Mouse (Mus musculus): Measurements from ENCODE around the gene Scap. TPM values are rescaled to one million over a fixed set of nuclear protein-coding genes. Genes with fewer than 3 reads are reported as not detected.

Scap gene
- 100 to 1,000 TPM in 1 of 2 experiments, 10 to 100 TPM in 1; 97.0 to 107 TPM for total RNA-seq (2021)
- long read RNA-seq, experiment 1, full-length matches to known transcripts = 69 of 160 reads
- long read RNA-seq, experiment 1, partial matches to known transcripts = 28 of 160 reads
- long read RNA-seq, experiment 1, other reads (novel, unspliced or antisense) = 63 of 160 reads
- long read RNA-seq, experiment 2, full-length matches to known transcripts = 77 of 153 reads
- long read RNA-seq, experiment 2, partial matches to known transcripts = 21 of 153 reads
- long read RNA-seq, experiment 2, other reads (novel, unspliced or antisense) = 55 of 153 reads

- peak within 1 kb of the TSS; percentile 32 for H3K27ac ChIP-seq
- peak within 1 kb of the TSS; percentile 76 for H3K4me3 ChIP-seq
- intact Hi-C loops (cut with DNase I) = loop anchor here (2.0 to 5.0 kb wide), 2 partner anchors 44 to 75 kb away; partner anchors contain the start of gene Ptpn23
- TF ChIP-seq CTCF (IDR thresholded peaks at IDR 0.05) = peak; percentile 98
- peak; percentile 97 to 99 for DNase-seq (ENCODE audit: extremely low spot score in 1 of 2, low spot score in 2 of 2)
These were observed at the start of gene Scap for GRCm38 (mm10) chr9:110333135-110333895. Scap (plus strand) TSS chr9:110333288.

- intact Hi-C loops (cut with DNase I) = no loop called here
- no peak for DNase-seq (ENCODE audit: extremely low spot score in 1 of 2, low spot score in 2 of 2)
- H3K27ac ChIP-seq = peak overlapping the region; percentile 15; the same call in 1 of the 2 replicates
- no peak for TF ChIP-seq CTCF (IDR thresholded peaks at IDR 0.05)
- no peak overlapping the region for H3K4me3 ChIP-seq
These were observed 48.9 kb upstream of the Scap start for GRCm38 (mm10) chr9:110284075-110284697.

GRCm38 (mm10) chr9:110287321-110287924, 45.7 kb upstream of the Scap start:
- no peak for TF ChIP-seq CTCF (IDR thresholded peaks at IDR 0.05)
- no peak overlapping the region for H3K4me3 ChIP-seq
- peak overlapping the region; percentile 77 for H3K27ac ChIP-seq
- intact Hi-C loops (cut with DNase I) = no loop called here
- peak in 1 of 2 experiments; percentile 51 for DNase-seq (ENCODE audit: extremely low spot score in 1 of 2, low spot score in 2 of 2)

- no peak for TF ChIP-seq CTCF (IDR thresholded peaks at IDR 0.05)
- intact Hi-C loops (cut with DNase I) = loop anchor here (2.0 to 5.0 kb wide), 3 partner anchors 48 to 122 kb away; no protein-coding TSS in a partner anchor
- DNase-seq (ENCODE audit: extremely low spot score in 1 of 2, low spot score in 2 of 2) = peak; percentile 43 to 44
- Histone ChIP-seq H3K4me3 (peak overlapping the region; percentile 41), H3K27ac (peak overlapping the region; percentile 90)
These were observed 39.8 kb upstream of the Scap start for GRCm38 (mm10) chr9:110293254-110293718.

GRCm38 (mm10) chr9:110293873-110294415, 39.1 kb upstream of the Scap start:
- Histone ChIP-seq H3K27ac (peak overlapping the region; percentile 90), H3K4me3 (peak overlapping the region; percentile 41)
- DNase-seq (ENCODE audit: extremely low spot score in 1 of 2, low spot score in 2 of 2) = peak; percentile 25 to 49
- TF ChIP-seq CTCF (IDR thresholded peaks at IDR 0.05) = no peak
- intact Hi-C loops (cut with DNase I) = loop anchor here (2.0 to 5.0 kb wide), 3 partner anchors 49 to 123 kb away; no protein-coding TSS in a partner anchor

GRCm38 (mm10) chr9:110294786-110295185, 38.3 kb upstream of the Scap start:
- intact Hi-C loops (cut with DNase I) = loop anchor here (5.0 kb wide), 3 partner anchors 87 to 402 kb away; partner anchors contain the start of genes Dhx30 and Smarcc1
- H3K4me3 ChIP-seq = no peak overlapping the region
- no peak overlapping the region for H3K27ac ChIP-seq
- DNase-seq (ENCODE audit: extremely low spot score in 1 of 2, low spot score in 2 of 2) = no peak
- TF ChIP-seq CTCF (IDR thresholded peaks at IDR 0.05) = no peak

GRCm38 (mm10) chr9:110296867-110297627, 36.0 kb upstream of the Scap start:
- peak; percentile 85 for TF ChIP-seq CTCF (IDR thresholded peaks at IDR 0.05)
- no peak overlapping the region for H3K4me3 ChIP-seq
- DNase-seq (ENCODE audit: extremely low spot score in 1 of 2, low spot score in 2 of 2) = peak; percentile 85 to 87
- intact Hi-C loops (cut with DNase I) = loop anchor here (5.0 kb wide), 2 partner anchors 180 to 405 kb away; partner anchors contain the start of genes Dhx30 and Smarcc1
- H3K27ac ChIP-seq = no peak overlapping the region

GRCm38 (mm10) chr9:110304516-110304915, 28.6 kb upstream of the Scap start:
- TF ChIP-seq CTCF (IDR thresholded peaks at IDR 0.05) = peak; percentile 54
- H3K27ac ChIP-seq = peak overlapping the region; percentile 99
- no peak for DNase-seq (ENCODE audit: extremely low spot score in 1 of 2, low spot score in 2 of 2)
- intact Hi-C loops (cut with DNase I) = no loop called here
- H3K4me3 ChIP-seq = peak overlapping the region; percentile 57

GRCm38 (mm10) chr9:110304969-110305651, 28.0 kb upstream of the Scap start, which contains the start of gene Elp6:
Elp6 (plus strand) TSS chr9:110305173.
- DNase-seq (ENCODE audit: extremely low spot score in 1 of 2, low spot score in 2 of 2) = peak; percentile 87 to 89
- H3K27ac ChIP-seq = peak within 1 kb of the TSS; percentile 99
- intact Hi-C loops (cut with DNase I) = no loop called here
- peak within 1 kb of the TSS; percentile 57 for H3K4me3 ChIP-seq
- TF ChIP-seq CTCF (IDR thresholded peaks at IDR 0.05) = no peak

GRCm38 (mm10) chr9:110306371-110306770, 26.7 kb upstream of the Scap start:
- intact Hi-C loops (cut with DNase I) = no loop called here
- no peak overlapping the region for H3K4me3 ChIP-seq
- DNase-seq (ENCODE audit: extremely low spot score in 1 of 2, low spot score in 2 of 2) = no peak
- no peak overlapping the region for H3K27ac ChIP-seq
- no peak for TF ChIP-seq CTCF (IDR thresholded peaks at IDR 0.05)

Measured in left cerebral cortex, adult 2 months (tissue).